Mouse (Mus musculus) G1E (cell line): Measurements from ENCODE around the gene Cpeb4.

ENCODE experiments used
- CTCF ChIP-seq: IDR thresholded peaks from 2 replicates; pipeline ENCODE4 v1.5.1; 2012; ENCODE audit warnings: low read depth, low read length, inconsistent platforms, mixed read lengths
- GATA1 ChIP-seq: IDR thresholded peaks from 2 replicates; pipeline ENCODE4 v1.6.1; 2012; ENCODE audit warnings: borderline replicate concordance, low read length, inconsistent platforms, mixed read lengths
- GATA2 ChIP-seq: IDR thresholded peaks from 2 replicates; pipeline ENCODE4 v1.6.1; 2012; ENCODE audit warnings: low read depth, low read length, inconsistent platforms, borderline replicate concordance
- POLR2AphosphoS5 ChIP-seq: IDR thresholded peaks from 2 replicates; pipeline ENCODE4 v1.6.1; 2012; ENCODE audit warnings: low read depth, low read length, inconsistent platforms; ENCODE audit not compliant: insufficient replicate concordance
- TAL1 ChIP-seq: conservative IDR thresholded peaks from 2 replicates; pipeline ENCODE4 v1.6.1; 2012; ENCODE audit warnings: low read depth, low read length, inconsistent platforms, mixed read lengths

- TF ChIP-seq GATA1 (no peak), CTCF (no peak), GATA2 (no peak), TAL1 (no peak), POLR2AphosphoS5 (no peak)
Measured at GRCm38 (mm10) chr11:31883671-31884070, 11.7 kb downstream of the Cpeb4 start.
